Mouse (Mus musculus): ENCODE results near the gene Bak1. TPM values are rescaled to one million over a fixed set of nuclear protein-coding genes. Genes with fewer than 3 reads are reported as not detected.

The Bak1 gene
- polyA plus RNA-seq, 1 experiment from 2014 or later: 8.5 TPM

- H3K27ac ChIP-seq (ENCODE audit: low read length): no peak overlapping the region
- no peak overlapping the region for H3K4me2 ChIP-seq (ENCODE audit: low read depth, low read length)
- H3K36me3 ChIP-seq (ENCODE audit: control insufficient read depth, insufficient read depth, low read length): peaks cover under 1% of the 10 kb centered on the region
- H3K4me3 ChIP-seq (ENCODE audit: low read length): no peak overlapping the region
- H3K4me1 ChIP-seq (ENCODE audit: control insufficient read depth, insufficient read depth, low read length): peaks cover 44% of the 10 kb centered on the region
- H3K9me3 ChIP-seq (ENCODE audit: control insufficient read depth, low read length): no peaks in the 10 kb centered on the region
- no peak overlapping the region for H3K9ac ChIP-seq (ENCODE audit: low read depth, low read length)
- no peak for ATAC-seq
- no peaks in the 10 kb centered on the region for H3K27me3 ChIP-seq (replicated peaks; ENCODE audit: control insufficient read depth, insufficient read depth, low read length)
- 49% methylated on average over 6 of the region's 6 CpGs for WGBS
These were observed 42.8 kb upstream of the Bak1 start for GRCm38 (mm10) chr17:27071630-27072029.

GRCm38 (mm10) chr17:27070913-27071312 lies 42.1 kb upstream of the Bak1 start:
- Histone ChIP-seq H3K36me3 (ENCODE audit: control insufficient read depth, insufficient read depth, low read length) (no peaks in the 10 kb centered on the region; the same call in 1 of the 2 replicates), H3K4me3 (ENCODE audit: low read length) (no peak overlapping the region), H3K4me2 (ENCODE audit: low read depth, low read length) (no peak overlapping the region), H3K9ac (ENCODE audit: low read depth, low read length) (no peak overlapping the region), H3K4me1 (ENCODE audit: control insufficient read depth, insufficient read depth, low read length) (peaks cover 48% of the 10 kb centered on the region), H3K9me3 (ENCODE audit: control insufficient read depth, low read length) (no peaks in the 10 kb centered on the region), H3K27ac (ENCODE audit: low read length) (no peak overlapping the region), H3K27me3 (replicated peaks; ENCODE audit: control insufficient read depth, insufficient read depth, low read length) (no peaks in the 10 kb centered on the region)
- ATAC-seq: no peak
- WGBS: 96% methylated on average over 7 of the region's 7 CpGs

- WGBS: 80% methylated on average over 4 of the region's 5 CpGs
- no peak overlapping the region for H3K4me3 ChIP-seq (ENCODE audit: low read length)
- no peak overlapping the region for H3K27ac ChIP-seq (ENCODE audit: low read length)
- no peak overlapping the region for H3K9ac ChIP-seq (ENCODE audit: low read depth, low read length)
- ATAC-seq: no peak
- H3K4me1 ChIP-seq (ENCODE audit: control insufficient read depth, insufficient read depth, low read length): peaks cover 51% of the 10 kb centered on the region
- H3K27me3 ChIP-seq (replicated peaks; ENCODE audit: control insufficient read depth, insufficient read depth, low read length): no peaks in the 10 kb centered on the region
- H3K9me3 ChIP-seq (ENCODE audit: control insufficient read depth, low read length): no peaks in the 10 kb centered on the region
- H3K36me3 ChIP-seq (ENCODE audit: control insufficient read depth, insufficient read depth, low read length): no peaks in the 10 kb centered on the region; the same call in 1 of the 2 replicates
- no peak overlapping the region for H3K4me2 ChIP-seq (ENCODE audit: low read depth, low read length)
These were observed 40.3 kb upstream of the Bak1 start for GRCm38 (mm10) chr17:27069071-27069470.

- Histone ChIP-seq H3K27me3 (replicated peaks; ENCODE audit: control insufficient read depth, insufficient read depth, low read length) (no peaks in the 10 kb centered on the region), H3K27ac (ENCODE audit: low read length) (peak overlapping the region; percentile 87), H3K9me3 (ENCODE audit: control insufficient read depth, low read length) (no peaks in the 10 kb centered on the region), H3K36me3 (ENCODE audit: control insufficient read depth, insufficient read depth, low read length) (0 out of 2 replicates have a peak, but pooled peaks cover 3% of the 10 kb centered on the region), H3K4me2 (ENCODE audit: low read depth, low read length) (peak overlapping the region; percentile 40), H3K4me3 (ENCODE audit: low read length) (0 out of 2 replicates have a peak overlapping the region, but pooled peaks have one; percentile 7), H3K9ac (ENCODE audit: low read depth, low read length) (peak overlapping the region; percentile 60), H3K4me1 (ENCODE audit: control insufficient read depth, insufficient read depth, low read length) (peaks cover 61% of the 10 kb centered on the region)
- 54% methylated on average over 7 of the region's 7 CpGs for WGBS
- peak; percentile 83 for ATAC-seq
These were observed 37.3 kb upstream of the Bak1 start for GRCm38 (mm10) chr17:27066065-27066464.

- Histone ChIP-seq H3K4me2 (ENCODE audit: low read depth, low read length) (peak overlapping the region; percentile 35), H3K9ac (ENCODE audit: low read depth, low read length) (peak overlapping the region; percentile 51; the same call in 1 of the 2 replicates), H3K4me1 (ENCODE audit: control insufficient read depth, insufficient read depth, low read length) (peaks cover 61% of the 10 kb centered on the region)
These were observed 35.4 kb upstream of the Bak1 start for GRCm38 (mm10) chr17:27064195-27064594.

GRCm38 (mm10) chr17:27063717-27064116 lies 34.9 kb upstream of the Bak1 start:
- peak overlapping the region; percentile 35 for H3K4me2 ChIP-seq (ENCODE audit: low read depth, low read length)
- peak overlapping the region; percentile 51 for H3K9ac ChIP-seq (ENCODE audit: low read depth, low read length)
- ATAC-seq: peak; percentile 63
- H3K4me1 ChIP-seq (ENCODE audit: control insufficient read depth, insufficient read depth, low read length): peaks cover 61% of the 10 kb centered on the region
- 0 out of 2 replicates have a peak, but pooled peaks cover 3% of the 10 kb centered on the region for H3K36me3 ChIP-seq (ENCODE audit: control insufficient read depth, insufficient read depth, low read length)
- H3K4me3 ChIP-seq (ENCODE audit: low read length): no peak overlapping the region
- H3K27me3 ChIP-seq (replicated peaks; ENCODE audit: control insufficient read depth, insufficient read depth, low read length): no peaks in the 10 kb centered on the region
- H3K9me3 ChIP-seq (ENCODE audit: control insufficient read depth, low read length): no peaks in the 10 kb centered on the region
- WGBS: 22% methylated on average over 6 of the region's 6 CpGs
- peak overlapping the region; percentile 77 for H3K27ac ChIP-seq (ENCODE audit: low read length)

More at GRCm38 (mm10) chr17:27064195-27064594, 35.4 kb upstream of the Bak1 start:
- no peak for ATAC-seq
- Histone ChIP-seq H3K4me3 (ENCODE audit: low read length) (no peak overlapping the region), H3K27me3 (replicated peaks; ENCODE audit: control insufficient read depth, insufficient read depth, low read length) (no peaks in the 10 kb centered on the region), H3K27ac (ENCODE audit: low read length) (peak overlapping the region; percentile 77), H3K36me3 (ENCODE audit: control insufficient read depth, insufficient read depth, low read length) (0 out of 2 replicates have a peak, but pooled peaks cover 3% of the 10 kb centered on the region), H3K9me3 (ENCODE audit: control insufficient read depth, low read length) (no peaks in the 10 kb centered on the region)
- 46% methylated on average over 2 of the region's 2 CpGs for WGBS

GRCm38 (mm10) chr17:27062684-27063083 lies 33.9 kb upstream of the Bak1 start:
- Histone ChIP-seq H3K27me3 (replicated peaks; ENCODE audit: control insufficient read depth, insufficient read depth, low read length) (no peaks in the 10 kb centered on the region), H3K9ac (ENCODE audit: low read depth, low read length) (0 out of 2 replicates have a peak overlapping the region, but pooled peaks have one; percentile 51), H3K36me3 (ENCODE audit: control insufficient read depth, insufficient read depth, low read length) (0 out of 2 replicates have a peak, but pooled peaks cover 3% of the 10 kb centered on the region), H3K4me2 (ENCODE audit: low read depth, low read length) (no peak overlapping the region), H3K9me3 (ENCODE audit: control insufficient read depth, low read length) (no peaks in the 10 kb centered on the region), H3K27ac (ENCODE audit: low read length) (no peak overlapping the region; the same call in 1 of the 2 replicates), H3K4me3 (ENCODE audit: low read length) (no peak overlapping the region), H3K4me1 (ENCODE audit: control insufficient read depth, insufficient read depth, low read length) (peaks cover 69% of the 10 kb centered on the region)
- no peak for ATAC-seq
- 91% methylated on average over 7 of the region's 7 CpGs for WGBS

- Histone ChIP-seq H3K4me1 (ENCODE audit: control insufficient read depth, insufficient read depth, low read length) (peaks cover 64% of the 10 kb centered on the region), H3K27me3 (replicated peaks; ENCODE audit: control insufficient read depth, insufficient read depth, low read length) (no peaks in the 10 kb centered on the region), H3K36me3 (ENCODE audit: control insufficient read depth, insufficient read depth, low read length) (0 out of 2 replicates have a peak, but pooled peaks cover 3% of the 10 kb centered on the region), H3K9me3 (ENCODE audit: control insufficient read depth, low read length) (no peaks in the 10 kb centered on the region), H3K4me2 (ENCODE audit: low read depth, low read length) (no peak overlapping the region), H3K4me3 (ENCODE audit: low read length) (no peak overlapping the region), H3K9ac (ENCODE audit: low read depth, low read length) (no peak overlapping the region), H3K27ac (ENCODE audit: low read length) (no peak overlapping the region)
- 89% methylated on average over 3 of the region's 3 CpGs for WGBS
- no peak for ATAC-seq
These were observed 32.9 kb upstream of the Bak1 start for GRCm38 (mm10) chr17:27061727-27062126.

GRCm38 (mm10) chr17:27060698-27061097 lies 31.9 kb upstream of the Bak1 start:
- H3K36me3 ChIP-seq (ENCODE audit: control insufficient read depth, insufficient read depth, low read length): 0 out of 2 replicates have a peak, but pooled peaks cover 3% of the 10 kb centered on the region
- H3K4me3 ChIP-seq (ENCODE audit: low read length): peak overlapping the region; percentile 68
- H3K27ac ChIP-seq (ENCODE audit: low read length): peak overlapping the region; percentile 76
- 46% methylated on average over 8 of the region's 8 CpGs for WGBS
- H3K9me3 ChIP-seq (ENCODE audit: control insufficient read depth, low read length): no peaks in the 10 kb centered on the region
- no peaks in the 10 kb centered on the region for H3K27me3 ChIP-seq (replicated peaks; ENCODE audit: control insufficient read depth, insufficient read depth, low read length)
- no peak for ATAC-seq
- peaks cover 60% of the 10 kb centered on the region for H3K4me1 ChIP-seq (ENCODE audit: control insufficient read depth, insufficient read depth, low read length)
- peak overlapping the region; percentile 54 for H3K9ac ChIP-seq (ENCODE audit: low read depth, low read length)
- peak overlapping the region; percentile 94 for H3K4me2 ChIP-seq (ENCODE audit: low read depth, low read length)
